Mouse (Mus musculus) midbrain, embryonic 11.5 days (tissue): ENCODE measurements around the gene Kcnj6. TPM values are rescaled to one million over a fixed set of nuclear protein-coding genes. Genes with fewer than 3 reads are reported as not detected.
"Not testable (repeated sequence)": the region's sequence is repeated elsewhere in the genome, so short reads cannot be mapped to it uniquely, and the experiment has no call there.

Source experiments
- ATAC-seq: fragments of 200-750 bp; cut with Nextera tagmentation; 2 replicates; pipeline ENCODE4 v1.8.0; 2017; ENCODE audit warnings: moderate TSS enrichment, moderate library complexity; ENCODE audit not compliant: low FRiP score
- DNase-seq: peaks from one replicate; pipeline ENCODE4 v3.0.0; 2015; ENCODE audit warnings: low spot score; ENCODE audit errors: missing footprints
- H3K27ac ChIP-seq: fragments of 300-500 bp; sonication (generic); 2 replicates; pipeline ENCODE4 v1.5.1; 2014; ENCODE audit warnings: low read depth, low read length
- H3K27me3 ChIP-seq: fragments of 300-500 bp; sonication (generic); 2 replicates; pipeline ENCODE4 v1.6.1; 2014; ENCODE audit warnings: mild to moderate bottlenecking, low read length, moderate library complexity, mixed read lengths; ENCODE audit not compliant: control insufficient read depth, insufficient read depth
- H3K36me3 ChIP-seq: fragments of 300-500 bp; sonication (generic); 2 replicates; pipeline ENCODE4 v1.6.1; 2014; ENCODE audit warnings: mild to moderate bottlenecking, low read length, moderate library complexity, mixed read lengths; ENCODE audit not compliant: control insufficient read depth, insufficient read depth
- H3K4me1 ChIP-seq: fragments of 300-500 bp; sonication (generic); 2 replicates; pipeline ENCODE4 v1.6.1; 2014; ENCODE audit warnings: low read length; ENCODE audit not compliant: control insufficient read depth, insufficient read depth
- H3K4me2 ChIP-seq: fragments of 300-500 bp; sonication (generic); 2 replicates; pipeline ENCODE4 v1.6.1; 2014; ENCODE audit warnings: mild to moderate bottlenecking, moderate library complexity
- H3K4me3 ChIP-seq: fragments of 300-500 bp; sonication (generic); 2 replicates; pipeline ENCODE4 v1.5.1; 2014; ENCODE audit warnings: low read depth, low read length
- H3K9ac ChIP-seq: fragments of 300-500 bp; sonication (generic); 2 replicates; pipeline ENCODE4 v1.6.1; 2014; ENCODE audit warnings: low read length
- H3K9me3 ChIP-seq: fragments of 300-500 bp; sonication (generic); 2 replicates; pipeline ENCODE4 v1.6.1; 2016; ENCODE audit warnings: low read length; ENCODE audit not compliant: control insufficient read depth
- WGBS: fragments of 180-500 bp; shearing (Covaris S2); extraction: QIAGEN DNeasy Blood & Tissue Kit; methylation state at CpG from one replicate; pipeline ENCODE4 v1.1.7; 2014; 5-methylcytosine and 5-hydroxymethylcytosine counted together
- polyA plus RNA-seq: library from polyadenylated mRNA; unstranded; fragments of >200 nt; fragmentation: Nextera tagmentation; extraction: Ambion mirVana; gene quantifications from 2 replicates; pipeline ENCODE4 v1.2.1, GENCODE M21; 2014

Gene Kcnj6
- polyA plus RNA-seq, 1 experiment from 2014 or later = 0.15 TPM

- 87% methylated on average over 11 of the region's 11 CpGs for WGBS
- H3K27me3 ChIP-seq = no peaks in the 10 kb centered on the region
Measured at GRCm38 (mm10) chr16:94821610-94822009, 175.9 kb downstream of the Kcnj6 start.

GRCm38 (mm10) chr16:94816391-94816790 lies 181.1 kb downstream of the Kcnj6 start:
- Histone ChIP-seq H3K27me3 (no peaks in the 10 kb centered on the region), H3K4me1 (no peaks in the 10 kb centered on the region), H3K27ac (no peak overlapping the region), H3K4me3 (no peak overlapping the region), H3K4me2 (no peak overlapping the region), H3K9ac (no peak overlapping the region), H3K9me3 (peaks cover 9% of the 10 kb centered on the region), H3K36me3 (no peaks in the 10 kb centered on the region)
- 22% methylated on average over 6 of the region's 6 CpGs for WGBS
- DNase-seq (peak; percentile 93), ATAC-seq (no peak)

More at GRCm38 (mm10) chr16:94821610-94822009, 175.9 kb downstream of the Kcnj6 start:
- Histone ChIP-seq H3K4me3 (no peak overlapping the region), H3K36me3 (no peaks in the 10 kb centered on the region), H3K9ac (no peak overlapping the region), H3K4me1 (no peaks in the 10 kb centered on the region), H3K9me3 (no peaks in the 10 kb centered on the region), H3K4me2 (no peak overlapping the region), H3K27ac (no peak overlapping the region)
- no peak for ATAC-seq
- no peak for DNase-seq

- no peaks in the 10 kb centered on the region for H3K36me3 ChIP-seq
Measured at GRCm38 (mm10) chr16:94815891-94816290, 181.6 kb downstream of the Kcnj6 start.

GRCm38 (mm10) chr16:94809286-94809685 lies 188.2 kb downstream of the Kcnj6 start:
- 23% methylated on average over 1 of the region's 1 CpGs for WGBS
- not testable (repeated sequence) for H3K27me3 ChIP-seq, H3K4me3 ChIP-seq, H3K4me1 ChIP-seq, H3K9me3 ChIP-seq, ATAC-seq, H3K27ac ChIP-seq, H3K4me2 ChIP-seq, H3K36me3 ChIP-seq, H3K9ac ChIP-seq, DNase-seq

More at GRCm38 (mm10) chr16:94815891-94816290, 181.6 kb downstream of the Kcnj6 start:
- H3K9ac ChIP-seq = no peak overlapping the region
- WGBS = 88% methylated on average over 6 of the region's 6 CpGs
- H3K4me2 ChIP-seq = no peak overlapping the region
- peaks cover 9% of the 10 kb centered on the region for H3K9me3 ChIP-seq
- ATAC-seq (no peak), DNase-seq (no peak)
- no peaks in the 10 kb centered on the region for H3K4me1 ChIP-seq
- no peak overlapping the region for H3K27ac ChIP-seq
- no peaks in the 10 kb centered on the region for H3K27me3 ChIP-seq
- H3K4me3 ChIP-seq = no peak overlapping the region

GRCm38 (mm10) chr16:94798241-94798640 lies 199.3 kb downstream of the Kcnj6 start:
- ATAC-seq (no peak), DNase-seq (no peak)
- Histone ChIP-seq H3K4me3 (no peak overlapping the region), H3K9me3 (no peaks in the 10 kb centered on the region), H3K36me3 (no peaks in the 10 kb centered on the region), H3K27me3 (no peaks in the 10 kb centered on the region), H3K9ac (no peak overlapping the region), H3K4me1 (no peaks in the 10 kb centered on the region), H3K4me2 (no peak overlapping the region), H3K27ac (no peak overlapping the region)
- 83% methylated on average over 10 of the region's 12 CpGs for WGBS

GRCm38 (mm10) chr16:94797366-94797765 lies 200.1 kb downstream of the Kcnj6 start:
- H3K4me2 ChIP-seq = no peak overlapping the region
- no peak for DNase-seq
- H3K36me3 ChIP-seq = no peaks in the 10 kb centered on the region
- no peak overlapping the region for H3K27ac ChIP-seq
- no peak overlapping the region for H3K9ac ChIP-seq
- no peaks in the 10 kb centered on the region for H3K27me3 ChIP-seq
- H3K9me3 ChIP-seq = no peaks in the 10 kb centered on the region
- no peaks in the 10 kb centered on the region for H3K4me1 ChIP-seq
- no peak for ATAC-seq
- no peak overlapping the region for H3K4me3 ChIP-seq
- 92% methylated on average over 6 of the region's 6 CpGs for WGBS

- 82% methylated on average over 7 of the region's 7 CpGs for WGBS
- H3K9ac ChIP-seq = no peak overlapping the region
- no peaks in the 10 kb centered on the region for H3K4me1 ChIP-seq
- no peak overlapping the region for H3K4me2 ChIP-seq
- no peaks in the 10 kb centered on the region for H3K27me3 ChIP-seq
- H3K36me3 ChIP-seq = no peaks in the 10 kb centered on the region
- no peaks in the 10 kb centered on the region for H3K9me3 ChIP-seq
- no peak overlapping the region for H3K27ac ChIP-seq
- DNase-seq (no peak), ATAC-seq (no peak)
- H3K4me3 ChIP-seq = no peak overlapping the region
Measured at GRCm38 (mm10) chr16:94793041-94793440, 204.5 kb downstream of the Kcnj6 start.

GRCm38 (mm10) chr16:94789958-94790357 lies 207.5 kb downstream of the Kcnj6 start:
- no peak overlapping the region; the same call in 1 of the 2 replicates for H3K4me2 ChIP-seq
- H3K9me3 ChIP-seq = no peaks in the 10 kb centered on the region
- no peak overlapping the region for H3K9ac ChIP-seq
- WGBS = 32% methylated on average over 6 of the region's 6 CpGs
- no peaks in the 10 kb centered on the region for H3K27me3 ChIP-seq
- H3K4me3 ChIP-seq = no peak overlapping the region
- DNase-seq (peak; percentile 89), ATAC-seq (no peak)
- no peak overlapping the region for H3K27ac ChIP-seq
- no peaks in the 10 kb centered on the region for H3K36me3 ChIP-seq
- H3K4me1 ChIP-seq = no peaks in the 10 kb centered on the region

- H3K27ac ChIP-seq = no peak overlapping the region
- H3K9ac ChIP-seq = no peak overlapping the region
- H3K4me3 ChIP-seq = no peak overlapping the region
- ATAC-seq (no peak), DNase-seq (no peak)
- H3K36me3 ChIP-seq = no peaks in the 10 kb centered on the region
- H3K4me2 ChIP-seq = no peak overlapping the region
- 85% methylated on average over 7 of the region's 7 CpGs for WGBS
- no peaks in the 10 kb centered on the region for H3K27me3 ChIP-seq
- H3K4me1 ChIP-seq = no peaks in the 10 kb centered on the region
- no peaks in the 10 kb centered on the region for H3K9me3 ChIP-seq
Measured at GRCm38 (mm10) chr16:94788716-94789115, 208.8 kb downstream of the Kcnj6 start.

- no peaks in the 10 kb centered on the region for H3K9me3 ChIP-seq
- ATAC-seq = no peak
- no peak overlapping the region for H3K4me2 ChIP-seq
- no peak overlapping the region for H3K9ac ChIP-seq
- H3K4me1 ChIP-seq = no peaks in the 10 kb centered on the region
- H3K4me3 ChIP-seq = no peak overlapping the region
- H3K27me3 ChIP-seq = no peaks in the 10 kb centered on the region
- WGBS = 6% methylated on average over 16 of the region's 16 CpGs
- no peak overlapping the region for H3K27ac ChIP-seq
- peak; percentile 99 for DNase-seq
- no peaks in the 10 kb centered on the region for H3K36me3 ChIP-seq
Measured at GRCm38 (mm10) chr16:94788165-94788564, 209.3 kb downstream of the Kcnj6 start.
